Mouse (Mus musculus): Measurements from ENCODE around the gene Thsd7b.
"Not testable (repeated sequence)": the region's sequence is repeated elsewhere in the genome, so short reads cannot be mapped to it uniquely, and the experiment has no call there.

Thsd7b gene

DNA sequence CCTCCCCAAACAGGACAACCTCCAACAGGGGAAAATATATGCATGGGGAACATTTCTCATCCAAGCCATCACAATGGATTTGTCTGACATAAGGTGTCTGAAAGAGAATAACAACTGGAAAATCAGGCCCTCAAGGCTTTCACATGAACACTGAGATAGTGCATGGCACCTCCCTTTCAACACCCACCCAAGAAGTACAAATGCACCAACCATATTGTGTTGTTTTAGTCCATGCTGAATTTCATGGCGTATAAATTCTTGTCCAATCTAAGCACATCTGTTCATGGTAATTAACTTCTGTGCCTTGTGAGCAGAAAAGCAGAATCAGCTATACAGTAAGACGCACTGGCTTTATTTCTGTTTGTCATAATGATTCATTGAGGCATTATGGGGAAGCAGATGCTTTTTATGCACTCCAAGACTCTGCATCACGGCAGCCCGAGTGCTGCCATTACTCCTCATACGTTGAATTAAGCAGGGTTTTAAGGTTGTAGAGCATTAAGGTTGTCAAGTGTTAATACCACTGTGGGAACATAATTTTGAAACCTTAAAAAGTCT, 577.0 kb downstream of the Thsd7b start:
- no peak for DNase-seq (ENCODE audit: low read depth)

DNA sequence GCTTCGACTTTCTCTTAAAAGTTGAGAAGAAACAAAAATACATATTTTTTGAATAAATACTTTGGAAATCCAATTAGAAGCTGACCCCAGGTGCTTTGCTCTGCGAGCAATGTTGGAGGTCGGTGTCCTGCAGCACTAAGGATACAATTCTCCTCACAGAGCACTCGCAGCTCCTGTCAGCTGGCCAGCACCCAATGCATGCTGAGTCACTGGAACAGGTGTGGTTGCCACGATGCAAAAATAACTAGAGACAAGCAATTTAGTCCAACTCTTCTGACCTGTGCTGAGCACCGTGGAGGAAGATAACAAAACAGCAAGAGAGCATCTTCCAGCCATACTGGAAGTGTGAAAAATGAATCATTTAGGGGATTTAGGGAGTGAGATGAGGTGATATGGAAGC, 594.6 kb downstream of the Thsd7b start:
- DNase-seq (ENCODE audit: low read depth) = no peak

DNA sequence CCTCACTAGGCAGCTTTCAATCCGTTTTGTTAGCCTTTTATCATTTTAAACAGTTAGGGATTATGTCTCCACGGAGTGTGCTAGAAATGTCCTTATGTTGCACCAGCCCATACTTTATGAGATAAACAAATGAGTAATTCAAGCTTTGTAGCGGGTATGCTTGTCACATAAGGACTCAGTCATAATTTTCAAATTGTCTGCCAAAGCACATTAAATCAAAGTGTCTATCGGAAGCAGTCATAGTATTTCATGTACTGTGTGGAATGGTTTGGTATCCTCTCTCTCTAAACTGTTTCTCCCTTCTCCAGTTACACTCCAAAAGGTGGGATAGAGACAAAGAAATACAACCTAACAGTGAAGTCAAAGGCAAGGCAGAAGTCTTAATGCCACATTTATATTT, 601.3 kb downstream of the Thsd7b start:
- DNase-seq (ENCODE audit: low read depth) = no peak

DNA sequence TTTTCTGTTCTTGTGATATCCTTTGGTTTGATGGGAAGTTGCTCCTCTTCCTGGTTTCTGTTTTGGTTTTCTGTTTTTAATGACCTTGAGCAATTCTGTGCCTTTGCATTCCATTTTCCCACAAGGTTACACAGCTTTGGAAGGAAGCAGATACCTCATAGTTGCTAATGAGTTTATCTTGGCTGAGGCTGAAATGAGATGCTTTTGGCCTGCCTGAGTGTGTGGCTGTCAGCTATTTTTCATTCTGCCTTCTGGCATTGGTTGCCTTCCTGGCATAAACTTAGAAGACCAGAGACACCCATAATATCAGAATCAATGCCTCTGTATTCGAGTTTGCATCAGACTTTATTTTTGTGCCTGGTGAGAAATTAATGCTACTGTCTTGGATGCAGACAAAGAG, 614.8 kb downstream of the Thsd7b start:
- no peak for DNase-seq (ENCODE audit: low read depth)

DNA sequence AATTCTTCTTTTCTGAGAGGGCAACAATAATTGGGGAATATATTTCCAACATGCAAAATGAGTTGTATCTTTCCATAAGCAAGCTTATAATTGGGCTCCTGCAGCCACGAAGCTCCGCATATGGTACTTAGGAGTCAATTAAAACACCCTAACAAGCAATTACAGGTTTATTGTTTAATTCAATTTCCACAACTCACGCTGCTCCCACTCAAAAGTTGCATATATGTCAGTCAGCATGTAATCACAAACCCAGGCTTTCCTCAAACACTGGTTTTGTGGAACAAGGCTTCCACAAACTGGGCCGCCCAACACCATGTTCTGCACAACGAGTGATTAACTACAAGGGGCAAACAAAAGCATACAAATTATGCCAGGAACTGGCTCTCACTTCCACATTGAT, 625.0 kb downstream of the Thsd7b start:
- no peak for DNase-seq (ENCODE audit: low read depth)

DNA sequence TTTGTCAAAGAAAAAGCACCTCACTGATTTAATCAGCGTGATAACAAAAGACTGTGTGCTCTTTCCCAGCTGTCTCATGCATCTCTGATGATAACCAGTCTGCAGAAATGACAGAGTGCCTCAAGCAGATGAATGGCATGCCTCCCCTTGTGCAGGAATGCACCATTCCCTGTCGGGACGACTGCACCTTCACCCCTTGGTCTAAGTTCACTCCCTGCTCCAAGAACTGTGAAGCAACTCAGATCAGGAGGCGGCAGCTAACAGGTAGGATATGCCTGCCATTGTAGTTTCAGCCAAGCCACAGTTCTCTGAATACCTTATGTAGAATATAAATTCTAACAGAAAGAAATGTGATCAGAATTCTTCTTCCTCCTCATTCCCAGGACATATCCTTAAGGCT, 642.4 kb downstream of the Thsd7b start:
- DNase-seq (ENCODE audit: low read depth) = no peak

DNA sequence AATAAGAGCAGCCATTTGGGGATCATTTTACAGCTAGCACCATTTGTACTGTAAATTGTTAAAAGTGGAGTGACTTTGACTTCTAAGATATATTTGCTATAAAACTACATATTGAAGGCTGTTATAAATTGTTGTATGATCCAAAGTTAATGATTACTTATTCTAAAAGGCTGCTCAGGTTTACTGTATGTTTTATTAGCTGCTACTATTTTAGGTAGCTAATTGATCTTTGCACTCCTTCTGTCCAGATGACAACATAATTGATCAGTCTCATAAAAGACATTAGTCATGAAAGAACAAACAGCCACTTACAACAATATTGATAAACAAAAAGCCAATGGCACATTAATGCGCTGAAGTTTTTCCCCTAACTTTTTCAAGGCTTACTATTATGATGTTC, 644.5 kb downstream of the Thsd7b start:
- no peak for DNase-seq (ENCODE audit: low read depth)

DNA sequence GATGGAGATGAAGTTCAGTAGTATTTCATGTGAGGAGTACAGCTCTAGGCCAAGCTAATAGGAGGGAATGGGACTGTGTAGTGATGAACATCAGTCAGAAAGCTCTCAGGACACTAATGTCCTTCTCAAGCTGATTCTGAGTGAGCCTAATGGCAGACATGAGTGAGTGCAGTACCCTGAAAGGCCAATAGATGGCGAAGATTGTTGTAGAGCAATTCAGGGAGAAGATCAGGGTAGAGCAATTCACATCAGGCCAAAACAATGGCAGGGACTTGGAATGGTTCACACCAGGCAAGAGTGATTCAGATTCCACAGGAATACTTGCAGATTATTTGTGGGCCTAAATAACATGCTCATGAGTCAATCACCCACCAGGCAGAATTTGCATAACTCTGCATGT, 646.3 kb downstream of the Thsd7b start:
- peak; percentile 46 for DNase-seq (ENCODE audit: low read depth)

DNA sequence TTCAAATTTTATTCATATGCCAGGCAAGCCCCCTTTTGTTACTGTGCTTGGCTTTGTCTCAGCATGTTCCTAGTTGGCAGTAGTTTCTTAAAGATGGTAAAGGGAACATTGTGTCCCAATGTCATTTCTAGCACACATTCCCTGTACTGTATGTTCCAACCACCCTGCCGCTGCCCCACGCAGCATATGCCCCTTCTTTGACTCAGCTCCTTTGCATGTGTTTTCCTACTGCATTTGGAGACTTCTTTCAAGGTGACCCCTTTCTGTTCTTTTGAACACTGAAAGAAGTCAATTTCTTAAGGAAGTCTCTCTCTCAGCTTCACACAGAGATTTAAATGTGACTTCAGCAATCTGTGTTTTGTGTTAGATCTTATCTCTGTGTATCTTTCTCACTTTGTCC, 657.9 kb downstream of the Thsd7b start:
- no peak for DNase-seq (ENCODE audit: low read depth)

DNA sequence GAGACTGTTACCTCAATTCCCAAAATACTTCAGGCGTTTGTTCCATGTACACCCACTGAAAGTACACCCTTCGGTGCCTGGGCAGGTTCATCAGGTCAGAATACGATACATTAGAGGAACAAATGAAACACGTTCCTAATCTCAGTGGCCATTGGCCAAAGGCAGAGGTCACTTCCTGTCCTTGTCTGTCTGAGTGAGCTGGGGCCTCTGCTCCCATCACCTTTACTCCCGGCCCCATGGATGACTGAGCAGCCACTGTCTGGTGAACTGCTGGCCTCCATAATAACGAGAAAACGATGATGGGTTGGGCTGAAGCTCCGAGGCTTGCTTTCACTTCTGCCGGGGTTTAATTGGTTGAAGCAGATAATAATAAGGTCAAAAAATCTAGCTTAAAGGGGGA, 670.0 kb downstream of the Thsd7b start:
- DNase-seq (ENCODE audit: low read depth) = no peak

DNA sequence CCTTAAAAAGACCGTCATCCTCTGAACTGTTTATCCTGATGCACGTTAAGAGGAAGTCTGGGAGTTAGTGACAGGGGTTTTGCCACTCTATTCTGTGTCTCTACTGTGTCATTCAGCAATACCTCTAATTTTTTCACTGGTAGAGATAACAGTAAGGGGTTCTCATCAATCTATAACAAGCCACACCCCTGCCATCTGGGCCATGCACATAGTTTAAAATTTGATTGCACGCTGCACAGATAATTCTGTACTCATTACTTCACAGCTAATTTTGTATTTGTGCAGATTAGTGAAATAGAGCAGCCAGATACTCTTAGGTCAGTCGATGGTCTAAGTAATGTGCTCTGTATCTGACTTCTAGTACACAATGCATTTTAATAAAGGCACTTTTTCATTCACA, 673.9 kb downstream of the Thsd7b start:
- DNase-seq (ENCODE audit: low read depth) = no peak

DNA sequence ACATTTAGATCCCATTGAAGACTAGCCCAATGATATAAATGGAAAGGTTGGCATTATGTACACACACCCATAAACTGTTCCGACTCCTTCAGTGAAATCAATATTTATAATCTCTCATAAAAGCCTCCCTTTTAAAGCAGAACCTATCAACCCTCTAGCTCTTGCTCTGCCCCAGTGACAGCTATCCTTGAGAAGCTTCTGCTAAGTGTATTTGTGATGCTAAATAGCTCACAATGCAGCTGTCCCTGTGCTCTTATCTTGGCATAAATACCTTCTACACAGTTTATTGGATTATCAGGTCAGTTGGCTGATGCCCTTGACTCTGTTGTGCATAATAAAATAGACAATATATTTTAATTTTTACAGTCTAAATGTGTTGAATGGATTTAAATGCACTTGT, 682.4 kb downstream of the Thsd7b start:
- no peak for DNase-seq (ENCODE audit: low read depth)

DNA sequence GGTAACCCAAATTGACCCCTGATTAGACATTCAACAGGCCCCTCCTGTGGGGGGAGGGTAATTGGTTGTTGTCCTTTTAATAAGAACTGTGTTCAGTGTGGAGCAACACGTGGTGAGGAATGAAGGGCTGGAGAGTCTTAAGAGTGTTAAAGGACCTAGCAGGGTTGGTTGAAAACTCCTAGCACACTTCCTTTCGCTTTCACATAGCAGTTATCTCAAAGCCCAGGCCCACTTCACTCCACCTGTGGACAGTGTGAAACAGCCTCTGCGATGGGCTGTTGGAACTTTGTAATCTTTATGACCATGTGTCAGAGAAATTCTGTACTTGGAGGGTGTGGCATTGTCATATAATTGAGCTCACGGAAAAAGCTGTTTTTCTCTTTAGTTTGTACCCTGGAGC, 683.5 kb downstream of the Thsd7b start:
- DNase-seq (ENCODE audit: low read depth) = peak; percentile 80

DNA sequence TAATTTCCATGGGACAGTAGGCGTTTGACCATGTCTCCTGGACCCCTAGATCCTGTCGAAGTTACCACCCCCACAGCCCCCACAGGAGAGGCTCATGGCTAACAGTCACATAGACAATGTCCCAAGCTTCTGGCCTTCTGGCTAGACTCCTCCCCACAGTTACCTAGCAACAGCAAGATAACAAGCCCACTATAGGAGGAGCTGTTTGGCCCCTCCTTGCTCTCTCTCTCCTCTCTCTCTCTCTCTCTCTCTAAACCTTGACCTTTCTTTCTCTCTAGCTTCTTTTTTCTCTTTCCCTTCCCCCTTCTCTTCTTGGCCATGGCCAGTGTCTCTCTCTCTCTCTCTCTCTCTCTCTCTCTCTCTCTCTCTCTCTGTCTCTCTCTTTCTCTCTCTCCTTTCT, 686.2 kb downstream of the Thsd7b start:
- not testable (repeated sequence) for DNase-seq (ENCODE audit: low read depth)

DNA sequence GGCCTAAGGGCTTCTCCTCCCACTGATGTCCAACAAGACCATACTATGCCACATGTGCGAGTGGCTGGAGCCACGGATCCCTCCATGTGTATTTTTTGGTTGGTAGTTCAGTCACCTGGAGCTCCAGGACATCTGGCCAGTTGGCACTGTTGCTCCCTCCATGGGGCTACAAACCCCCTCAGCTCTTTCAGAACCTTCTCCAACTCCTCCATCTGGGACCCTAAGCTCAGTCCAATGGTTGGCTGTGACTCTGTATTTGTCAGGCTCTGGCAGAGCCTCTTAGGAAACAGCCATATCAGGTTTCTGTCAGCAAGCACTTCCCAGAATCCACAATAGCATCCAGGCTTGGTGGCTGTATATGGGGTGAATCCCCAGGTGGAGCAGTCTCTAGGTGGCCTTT, 690.1 kb downstream of the Thsd7b start:
- no peak for DNase-seq (ENCODE audit: low read depth)

DNA sequence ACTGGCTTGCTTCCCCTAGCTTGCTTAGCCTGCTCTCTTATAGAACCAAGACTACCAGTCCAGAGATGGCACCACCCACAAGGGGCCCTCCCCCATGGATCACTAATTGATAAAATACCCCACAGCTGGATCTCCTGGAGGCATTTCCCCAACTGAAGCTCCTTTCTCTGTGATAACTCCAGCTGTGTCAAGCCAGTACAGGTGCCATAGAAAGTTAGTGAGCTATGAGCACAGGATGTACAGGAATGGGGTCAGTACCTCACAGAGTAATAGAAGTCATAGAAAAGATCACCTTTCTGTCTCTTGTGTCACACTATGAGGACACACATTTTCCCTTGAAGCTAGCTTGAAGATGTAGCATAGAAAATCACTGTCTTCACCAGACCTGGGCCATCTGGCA, 716.1 kb downstream of the Thsd7b start:
- DNase-seq (ENCODE audit: low read depth) = not testable (repeated sequence)

DNA sequence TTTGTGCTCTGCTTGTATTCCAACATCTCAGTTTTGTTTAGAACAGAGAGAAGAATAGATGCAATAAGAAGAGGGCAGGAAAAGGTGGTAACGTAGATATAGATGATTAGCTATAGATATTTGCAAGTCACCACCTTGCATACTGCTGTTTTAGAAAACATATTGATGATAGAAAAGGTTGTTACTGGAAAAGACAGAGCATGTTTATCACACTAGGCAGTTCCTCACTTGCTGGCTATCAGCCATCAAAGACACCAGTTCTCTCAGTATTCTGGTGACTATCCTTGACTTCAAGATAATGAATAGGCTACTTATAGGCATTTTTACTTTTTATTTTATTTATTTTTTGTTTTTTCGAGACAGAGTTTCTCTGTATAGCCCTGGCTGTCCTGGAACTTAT, 717.7 kb downstream of the Thsd7b start:
- DNase-seq (ENCODE audit: low read depth) = peak; percentile 34

DNA sequence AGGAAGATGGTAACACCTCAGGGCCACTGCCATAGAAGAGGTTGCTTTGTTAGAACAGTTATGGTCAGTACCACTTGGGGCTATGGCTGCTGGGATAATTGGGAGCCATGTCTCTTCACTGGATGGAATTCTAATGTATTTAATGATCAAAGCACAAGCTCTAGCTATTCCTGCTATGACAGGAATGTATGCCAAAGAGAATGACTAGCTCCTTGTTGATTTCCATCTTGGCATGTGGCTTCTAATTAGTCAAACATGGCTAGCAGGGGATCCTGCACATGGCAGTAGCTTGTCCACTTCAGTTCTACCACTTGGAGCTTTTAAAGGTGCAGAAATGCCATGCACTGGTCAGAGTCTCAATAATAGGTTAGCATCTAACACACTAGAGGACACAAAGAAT, 781.9 kb downstream of the Thsd7b start:
- no peak for DNase-seq (ENCODE audit: low read depth)

DNA sequence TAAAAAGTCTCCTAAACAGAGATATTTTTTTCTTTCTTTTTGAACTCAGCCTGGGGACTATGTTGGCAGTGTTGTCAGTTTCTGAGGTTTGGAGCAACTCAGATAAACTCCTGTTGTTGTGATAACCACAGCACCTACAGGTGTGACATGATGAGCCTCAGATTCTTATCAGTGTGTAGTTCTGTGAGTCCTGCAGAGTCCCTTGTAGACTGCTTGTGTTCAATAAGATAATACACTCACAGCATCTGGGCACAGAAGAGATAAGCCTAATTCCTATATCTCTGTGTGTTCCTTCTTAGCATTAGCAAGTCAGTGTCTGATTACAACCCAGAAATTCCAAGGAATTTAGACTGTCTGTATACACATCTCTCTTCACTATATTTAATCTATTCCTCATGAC, 789.0 kb downstream of the Thsd7b start:
- peak; percentile 27 for DNase-seq (ENCODE audit: low read depth)

DNA sequence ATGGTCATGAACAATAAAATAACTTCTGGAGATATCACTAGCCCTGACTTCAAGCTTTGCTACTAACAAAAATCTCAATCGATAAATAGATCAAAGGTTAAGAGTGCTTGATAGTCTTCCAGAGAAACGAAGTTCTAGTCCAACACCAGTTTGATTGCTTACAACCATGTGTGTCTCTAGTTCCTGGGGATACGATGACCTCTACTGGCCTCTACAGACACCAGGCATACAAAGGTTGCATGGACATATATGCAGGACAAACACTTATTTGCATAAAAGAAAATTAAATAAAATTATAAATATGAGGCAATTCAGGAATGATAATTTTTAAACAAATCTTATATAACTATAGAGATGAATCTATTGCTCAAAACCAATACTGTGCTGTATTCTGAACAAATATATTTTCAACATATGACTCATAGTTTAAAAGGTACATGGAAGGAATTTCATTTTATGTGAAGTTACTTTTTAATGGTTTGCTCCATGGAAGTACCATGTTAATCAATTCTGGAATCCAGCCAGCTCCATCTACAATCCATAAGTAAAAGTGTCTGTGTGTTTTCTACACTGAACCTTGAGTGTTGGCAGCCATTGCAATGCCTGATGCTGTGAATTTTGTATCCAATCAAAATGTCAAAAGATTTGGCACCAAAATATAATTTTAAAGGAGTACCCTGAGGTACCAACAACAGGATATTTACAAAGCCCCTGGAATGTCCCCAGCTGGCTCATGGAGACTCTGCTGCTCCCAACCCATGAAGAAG, 793.3 kb downstream of the Thsd7b start:
- no peak for DNase-seq (ENCODE audit: low read depth)

DNA sequence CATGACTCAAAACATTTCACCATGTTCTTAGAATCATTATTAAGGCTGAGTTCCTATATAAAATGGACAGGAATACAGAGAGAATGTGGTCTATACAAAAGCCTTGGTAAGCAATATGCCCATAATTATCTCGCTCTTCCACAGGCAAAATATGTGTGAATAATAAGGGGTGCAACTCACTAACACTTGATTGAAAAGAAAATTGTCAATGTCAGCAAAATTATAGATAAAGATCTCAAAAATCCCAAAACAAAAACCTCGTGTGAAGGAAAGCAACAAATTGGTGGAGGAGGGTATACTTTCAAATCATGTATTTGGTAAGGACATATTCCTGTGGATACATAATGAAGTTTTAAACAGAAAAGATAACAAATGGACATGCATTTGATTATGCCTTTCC, 810.7 kb downstream of the Thsd7b start:
- no peak for DNase-seq (ENCODE audit: low read depth)

DNA sequence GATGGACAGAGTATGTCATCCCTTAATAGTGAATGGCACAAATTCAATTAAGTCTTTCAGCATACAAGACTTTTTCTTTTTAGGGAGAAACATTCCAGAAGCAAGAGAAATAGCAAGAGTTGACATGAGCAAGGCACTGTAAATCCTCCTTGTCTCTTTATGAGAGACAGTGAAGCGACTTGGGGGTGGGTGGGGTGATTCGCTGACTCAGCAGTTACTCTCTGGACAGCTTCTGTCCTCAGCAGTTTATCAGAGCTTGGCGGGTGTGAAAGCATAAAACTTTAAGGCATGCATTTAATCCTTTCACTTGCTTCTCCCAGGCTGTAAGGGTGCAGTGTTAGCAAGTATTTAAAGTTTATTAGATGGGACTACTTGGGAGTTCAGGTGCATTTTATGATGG, 812.1 kb downstream of the Thsd7b start:
- no peak for DNase-seq (ENCODE audit: low read depth)

DNA sequence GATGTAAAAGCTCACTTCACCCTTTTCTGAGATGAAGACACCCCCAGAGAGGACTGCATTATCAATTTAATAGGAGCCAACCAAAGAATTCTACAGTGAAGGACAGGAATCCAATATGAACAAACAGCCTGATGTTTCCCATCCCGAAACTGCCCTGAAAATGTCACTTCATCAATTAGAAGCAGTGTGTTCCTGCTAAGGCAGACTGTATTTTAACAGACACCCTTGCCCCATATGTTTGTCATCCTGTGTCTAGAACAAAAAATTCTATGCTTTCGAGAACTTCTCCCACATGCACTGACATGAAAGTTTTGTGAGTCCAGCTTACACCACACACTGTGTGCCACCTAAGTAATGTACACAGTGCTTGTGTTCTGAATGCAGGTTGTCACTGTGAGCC, 812.8 kb downstream of the Thsd7b start:
- no peak for DNase-seq (ENCODE audit: low read depth)

DNA sequence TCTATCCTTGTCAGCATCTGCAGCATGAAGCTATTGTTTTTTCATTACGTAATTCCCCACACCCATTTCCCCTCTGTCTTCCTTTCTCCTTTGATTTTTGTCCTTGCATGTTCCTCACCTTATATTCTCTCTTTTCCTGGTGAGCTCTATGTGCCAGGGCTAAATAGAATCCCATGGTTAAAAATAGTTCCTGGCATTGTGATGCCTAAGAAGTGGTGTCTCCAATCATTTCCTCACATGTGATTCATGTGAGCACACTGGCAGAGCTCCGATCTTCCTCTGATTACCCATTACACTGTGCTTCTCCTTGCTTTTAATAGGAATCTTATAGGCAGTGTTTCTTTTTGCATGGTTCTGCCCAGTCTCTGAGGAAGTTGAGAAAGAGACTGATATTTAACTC, 826.1 kb downstream of the Thsd7b start:
- DNase-seq (ENCODE audit: low read depth) = no peak

Measured in c-Kit-positive CD71-positive TER-119-negative erythroid progenitor cells, embryonic 14.5 days (primary cell).